Mouse (Mus musculus): ENCODE measurements around the gene Ror2.

Gene Ror2

DNA sequence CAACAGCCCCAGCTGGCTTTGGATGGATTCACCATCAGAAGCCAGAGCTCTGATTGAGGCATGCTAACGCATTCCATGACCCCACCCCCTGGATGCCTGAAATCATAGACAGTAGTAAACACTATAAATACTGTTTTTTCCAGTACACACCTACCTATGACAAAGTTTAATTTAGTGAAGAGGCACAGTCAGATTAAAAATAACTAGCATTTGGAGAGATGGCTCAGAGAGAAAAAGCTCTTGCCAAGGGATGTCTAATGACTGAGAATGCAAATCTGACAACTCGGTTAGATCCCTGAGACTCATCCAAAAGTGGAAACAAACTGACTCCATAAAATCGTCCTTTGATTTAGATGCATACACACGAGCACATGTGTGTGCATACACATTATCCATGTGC is 15.4 kb downstream of the Ror2 start:
- DNase-seq, result no peak

DNA sequence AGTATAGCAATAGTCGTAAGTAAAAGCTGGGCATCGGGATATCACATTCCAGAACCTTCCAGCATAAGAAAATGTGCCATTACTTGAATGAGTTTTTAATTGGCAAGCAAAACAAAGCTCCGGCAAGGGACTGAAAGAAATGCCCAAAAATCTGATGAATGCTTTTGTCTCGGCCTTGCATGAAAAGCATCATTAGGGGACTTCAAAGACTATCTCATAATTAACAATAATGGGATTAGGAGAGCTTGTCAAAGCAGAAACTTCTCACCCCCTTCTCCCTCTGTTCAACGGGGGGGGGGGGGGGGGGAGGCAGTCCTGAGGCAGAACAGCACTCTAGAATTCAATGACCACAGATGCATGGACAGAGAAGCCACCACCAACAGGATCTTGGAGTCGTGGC is 17.4 kb downstream of the Ror2 start:
- DNase-seq, result no peak

DNA sequence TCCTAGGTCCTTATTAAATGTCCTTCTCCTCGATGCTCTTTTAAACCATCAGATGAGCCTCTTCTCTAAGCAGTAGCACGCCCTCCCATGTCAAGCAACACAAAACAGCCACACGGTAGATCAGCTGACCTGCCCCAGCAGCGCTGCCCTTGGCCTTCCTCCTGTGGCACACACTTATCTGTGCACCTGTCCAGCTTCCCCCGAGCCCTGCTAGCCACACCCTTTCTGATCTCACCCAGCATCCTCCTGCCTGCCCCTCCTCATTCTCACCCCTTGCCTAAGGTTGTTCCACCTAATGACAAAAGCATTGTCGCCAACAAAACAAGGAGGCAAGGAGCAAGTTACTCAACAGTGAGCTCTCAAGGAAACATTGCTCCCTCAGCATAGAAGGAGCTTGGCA is 18.1 kb downstream of the Ror2 start:
- DNase-seq, result no peak

DNA sequence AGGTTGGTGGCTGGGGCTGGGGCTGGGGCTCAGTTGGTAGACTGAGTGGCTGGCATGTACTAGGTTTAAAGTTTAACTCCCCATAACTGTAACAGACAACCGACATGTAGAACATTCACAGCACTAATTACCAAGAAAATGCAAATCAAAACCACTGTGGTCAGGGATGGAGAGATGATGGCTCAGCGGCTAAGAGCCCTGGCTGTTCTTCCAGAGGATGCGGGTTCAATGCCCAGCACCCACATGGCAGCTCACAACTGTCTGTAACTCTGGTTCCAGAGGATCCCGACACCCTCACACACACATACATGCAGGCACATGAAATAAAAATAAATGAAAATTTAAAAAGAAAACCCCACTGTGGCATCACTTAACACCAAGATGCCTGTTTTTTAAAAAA is 18.8 kb downstream of the Ror2 start:
- no peak for DNase-seq

DNA sequence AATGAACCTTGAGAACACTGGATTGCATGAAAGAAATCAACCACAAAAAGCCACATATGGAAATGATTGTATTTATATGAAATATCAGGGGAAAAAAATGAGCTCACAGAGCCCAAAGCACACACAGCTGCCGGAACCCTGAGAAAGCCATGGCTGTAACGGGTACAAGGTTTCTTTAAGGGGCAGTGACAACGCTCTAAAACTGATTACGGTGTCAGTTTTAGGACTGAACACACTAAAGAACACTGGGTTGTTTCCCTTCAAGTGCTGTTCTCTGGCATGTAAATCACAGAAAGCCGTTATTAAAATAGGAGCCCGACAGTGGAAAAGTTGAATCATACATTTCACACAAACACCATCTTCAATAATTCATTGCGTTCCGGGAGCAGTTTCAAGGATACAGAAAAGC is 19.4 kb downstream of the Ror2 start:
- no peak for DNase-seq

DNA sequence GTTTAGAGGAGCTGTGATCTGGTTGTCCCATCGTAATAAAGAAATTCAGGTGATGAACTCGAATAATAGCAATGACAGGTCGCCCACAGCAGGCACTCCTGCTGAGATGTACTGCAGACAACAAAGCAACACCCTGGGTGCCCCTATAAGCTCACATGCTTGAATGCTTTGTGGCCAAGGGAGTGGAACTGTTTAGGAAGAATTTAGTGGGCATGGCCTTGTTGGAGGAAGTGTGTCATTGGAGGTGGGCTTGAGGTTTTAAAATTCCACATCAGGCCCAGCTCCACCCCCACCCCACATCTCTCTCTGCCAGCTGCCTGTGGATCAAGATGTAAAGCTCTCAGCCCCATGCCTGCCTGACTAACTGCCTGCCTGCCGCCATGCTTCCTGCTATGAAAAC is 21.0 kb downstream of the Ror2 start:
- no peak for DNase-seq

DNA sequence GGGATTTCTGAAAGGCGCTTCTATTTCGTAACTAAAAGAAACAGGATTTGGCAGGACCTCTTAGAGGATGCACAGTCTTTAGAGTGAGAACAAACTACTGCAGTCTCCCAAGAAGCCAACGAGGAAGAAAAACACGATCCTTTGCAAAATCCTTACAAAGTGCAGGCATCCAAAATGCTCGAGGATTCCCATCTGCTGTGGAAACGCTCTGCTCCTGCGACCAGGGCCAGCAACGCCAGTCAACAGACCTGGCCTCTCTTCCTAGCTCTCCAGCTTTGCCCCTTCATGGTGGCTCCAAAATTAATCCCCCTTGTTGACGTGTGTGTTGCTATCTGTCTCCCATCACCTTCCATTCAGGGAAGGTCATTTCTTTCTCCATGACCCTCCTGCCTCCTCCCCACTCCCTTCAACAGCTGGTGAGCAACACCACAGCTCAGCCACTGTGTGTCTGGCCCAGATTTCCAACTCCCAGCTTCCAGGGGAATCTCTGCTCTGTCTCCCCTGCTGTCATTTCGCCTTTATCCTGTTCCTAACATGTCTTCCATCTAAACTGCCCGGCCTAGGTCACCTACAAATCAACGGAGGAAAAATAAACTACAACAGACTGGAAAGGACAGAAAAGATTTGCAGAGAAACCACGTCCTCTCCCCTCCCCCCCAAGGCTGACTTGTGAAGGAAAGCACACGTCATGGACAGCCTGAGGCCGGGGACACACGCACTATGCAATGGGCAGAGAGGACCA is 23.2 kb downstream of the Ror2 start:
- DNase-seq, result no peak

DNA sequence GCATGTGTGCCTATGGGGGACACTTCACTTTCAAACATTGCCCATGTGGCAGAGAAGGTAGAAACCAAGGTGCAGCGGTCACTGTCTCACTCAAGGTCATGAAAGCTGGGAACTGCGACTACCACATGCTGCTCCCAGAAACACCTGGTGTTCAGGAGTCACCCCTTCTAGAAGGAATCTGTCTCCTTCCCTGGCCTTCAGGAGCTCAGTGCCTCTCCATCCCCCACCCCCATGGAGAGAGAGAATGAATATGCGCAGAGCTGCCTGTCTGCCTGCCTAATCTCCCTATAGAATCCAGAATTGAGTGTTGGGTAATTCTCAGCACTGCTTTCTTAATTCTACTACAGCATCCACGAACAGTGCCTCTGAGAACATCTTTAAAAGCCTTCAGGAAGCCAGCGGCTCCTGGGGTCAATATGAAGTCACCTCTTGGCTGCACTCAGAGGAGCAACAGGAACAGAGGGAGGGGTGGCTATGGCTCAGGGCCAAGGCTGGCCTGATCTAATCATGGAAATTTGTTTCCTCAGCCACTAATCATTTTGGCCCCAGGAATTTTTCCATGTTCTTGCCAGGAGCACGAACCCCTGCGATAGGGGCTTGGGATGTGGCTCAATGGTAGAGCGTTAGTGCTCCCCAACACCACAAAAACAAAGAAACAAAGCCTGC is 24.7 kb downstream of the Ror2 start:
- peak; percentile 65 for DNase-seq

DNA sequence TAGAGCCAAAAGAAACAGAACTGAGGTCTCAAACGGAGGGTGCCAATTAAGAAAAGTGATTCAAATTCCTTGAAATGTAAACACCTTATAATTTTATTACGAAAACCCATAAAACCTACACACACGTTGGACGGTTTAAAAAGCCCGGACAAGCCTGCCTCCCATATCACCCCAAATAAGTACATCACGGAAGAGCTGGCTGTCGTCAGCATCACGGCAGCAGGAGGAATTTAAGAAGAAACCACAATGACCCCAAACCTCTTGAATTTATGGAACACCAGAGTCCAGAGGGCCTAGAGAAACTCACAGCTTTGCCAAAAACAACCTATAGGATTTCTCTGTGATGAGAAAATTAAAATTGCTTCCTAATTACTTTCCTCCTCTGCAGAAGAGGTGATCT is 27.0 kb downstream of the Ror2 start:
- no peak for DNase-seq

DNA sequence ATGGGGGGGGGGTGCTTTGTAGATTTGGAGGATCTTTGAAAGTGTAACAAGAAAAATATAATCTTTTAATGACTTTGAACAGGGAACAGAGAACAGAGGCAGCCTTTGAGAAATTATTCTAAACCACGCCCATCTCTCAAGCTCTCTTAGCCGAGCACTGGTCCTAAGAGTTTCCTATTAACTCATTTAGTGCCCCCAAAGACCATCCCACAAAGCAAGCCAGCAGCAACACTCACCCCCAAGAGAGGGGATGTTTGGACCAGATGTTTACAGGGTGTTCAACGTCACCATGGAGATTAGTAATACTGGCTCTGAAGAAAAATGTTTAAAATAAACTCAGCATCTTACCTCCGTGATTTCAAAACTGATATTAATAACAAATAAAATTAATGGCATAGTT is 27.4 kb downstream of the Ror2 start:
- no peak for DNase-seq

DNA sequence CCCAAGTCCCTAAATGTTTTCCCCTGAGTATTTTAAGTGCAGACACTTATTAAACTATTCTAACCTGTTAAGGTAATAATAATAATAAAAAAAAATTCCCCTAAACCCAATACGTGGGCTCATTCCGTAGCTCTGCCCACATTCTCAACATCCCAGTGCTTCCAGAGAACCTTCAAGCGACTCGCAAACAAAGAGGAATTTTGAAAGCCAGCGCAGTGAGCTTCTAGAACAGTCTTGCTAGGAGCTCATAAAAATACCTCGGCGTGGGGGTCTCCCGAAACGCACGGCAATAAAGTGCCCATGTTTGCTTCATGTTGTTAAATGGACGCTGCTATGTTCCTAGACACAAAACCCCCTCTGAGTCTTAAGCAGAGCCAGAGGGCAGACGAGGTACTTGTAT is 32.7 kb downstream of the Ror2 start:
- no peak for DNase-seq

DNA sequence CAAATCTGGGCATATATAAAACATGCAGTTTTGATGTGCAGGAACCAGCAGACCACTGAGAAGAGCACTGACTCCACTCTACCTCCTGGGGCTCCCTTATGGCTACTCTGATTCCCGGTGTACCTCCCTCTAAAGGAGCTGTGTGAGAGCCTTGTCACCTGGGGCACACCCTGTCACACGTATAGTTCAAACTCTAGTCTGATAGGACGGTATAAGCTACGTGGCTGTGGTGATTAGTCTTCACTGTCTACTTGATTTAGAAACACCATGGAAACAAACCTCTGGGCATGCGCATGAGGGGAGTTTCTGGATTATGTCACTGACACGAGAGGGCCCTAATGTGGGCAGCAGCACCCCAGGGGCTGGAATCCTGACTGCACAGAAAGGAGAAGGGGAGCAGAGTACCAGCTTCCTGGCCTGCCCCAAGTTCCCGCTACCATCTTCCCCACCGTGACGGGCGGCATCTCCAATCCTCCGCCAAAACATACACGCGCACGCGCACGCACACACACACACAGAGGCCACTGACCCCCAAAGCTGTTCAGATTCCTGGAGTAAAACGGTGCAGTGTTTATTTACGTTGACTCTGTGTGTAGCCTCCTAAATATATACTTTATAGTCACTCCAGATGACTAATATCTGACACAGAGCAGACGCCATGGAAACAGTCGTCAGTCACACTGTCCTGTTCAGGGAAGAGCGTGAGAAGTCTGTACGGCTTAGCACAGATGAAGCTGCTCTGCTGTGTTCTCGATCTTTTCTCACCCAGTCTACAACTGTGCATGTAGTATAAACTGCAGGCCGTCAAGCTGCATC is 37.1 kb downstream of the Ror2 start:
- no peak for DNase-seq

DNA sequence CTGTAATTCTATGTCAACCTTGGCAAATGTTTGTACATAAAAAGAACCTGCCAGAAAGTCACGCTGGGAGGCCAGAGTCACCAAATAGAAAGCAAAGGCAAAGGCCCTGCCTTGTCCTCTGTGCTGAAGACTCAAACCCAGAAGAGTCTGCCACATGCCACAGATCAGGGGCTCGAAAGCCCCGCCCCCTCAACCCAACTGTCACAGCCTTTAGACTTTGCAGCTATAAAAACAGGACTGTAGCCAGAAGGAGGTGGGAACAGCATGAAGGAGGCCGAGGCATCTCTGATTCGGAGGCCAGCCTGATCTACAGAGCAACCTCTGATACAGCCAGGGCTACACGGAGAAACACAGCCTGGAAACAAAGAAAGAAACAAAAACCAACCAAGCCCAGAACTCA is 37.8 kb downstream of the Ror2 start:
- no peak for DNase-seq

DNA sequence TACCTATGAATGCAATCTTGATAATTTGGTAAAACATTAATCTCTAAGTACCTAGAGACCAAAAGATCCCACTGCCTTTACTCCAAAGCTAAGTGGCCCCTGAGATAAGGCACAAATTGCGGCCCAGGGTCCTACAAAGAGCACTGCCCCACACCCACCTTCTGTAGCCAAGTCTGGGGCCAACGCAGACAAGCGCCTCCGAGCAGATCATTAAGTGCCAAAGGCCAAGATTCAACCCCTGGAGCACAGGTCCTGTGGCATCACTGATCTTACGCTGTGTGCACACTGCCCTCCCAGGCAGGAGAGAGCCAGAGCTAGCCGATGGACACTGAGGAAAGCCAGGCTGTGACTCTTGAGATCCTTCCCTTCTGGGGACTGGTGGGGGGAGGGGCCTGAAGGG is 38.7 kb downstream of the Ror2 start:
- DNase-seq, result no peak

DNA sequence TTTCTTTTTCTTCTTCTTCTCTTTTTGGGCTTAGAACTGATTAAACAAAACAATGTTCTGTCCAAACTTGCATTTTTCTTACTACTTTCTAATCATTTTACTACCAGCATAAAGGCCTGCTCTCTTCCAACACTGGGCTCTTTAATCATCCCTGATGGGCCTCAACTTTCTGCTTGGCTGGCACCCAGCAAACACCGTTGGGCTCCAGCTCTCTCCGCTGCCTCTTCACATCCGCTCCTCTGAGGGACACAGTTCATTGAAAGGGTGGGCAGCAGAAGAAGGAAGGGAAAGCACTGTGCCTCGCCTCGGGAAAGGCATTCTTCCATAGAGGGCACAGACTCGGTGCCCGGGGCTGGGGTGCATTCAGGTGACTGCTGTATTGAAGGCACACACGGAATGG is 41.8 kb downstream of the Ror2 start:
- no peak for DNase-seq

DNA sequence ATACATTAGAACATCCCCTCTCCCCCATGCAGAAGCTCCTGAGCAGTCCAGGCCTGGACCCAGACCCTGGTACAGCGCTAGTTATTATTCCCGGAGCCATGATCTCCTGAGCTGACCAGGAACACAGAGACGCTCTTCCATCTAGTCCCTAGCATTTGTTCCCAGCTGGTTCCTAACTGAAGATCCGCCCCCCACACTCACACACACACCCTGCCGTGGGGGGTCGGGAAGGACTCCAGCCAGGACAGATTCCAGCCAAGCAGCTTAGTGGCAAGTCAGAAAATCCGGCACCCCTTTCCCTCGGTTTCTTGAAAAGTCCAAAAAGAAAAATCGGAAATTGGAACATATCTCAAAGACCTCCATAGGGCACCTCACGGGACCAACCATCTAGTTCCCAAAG is 48.5 kb downstream of the Ror2 start:
- DNase-seq, result no peak

DNA sequence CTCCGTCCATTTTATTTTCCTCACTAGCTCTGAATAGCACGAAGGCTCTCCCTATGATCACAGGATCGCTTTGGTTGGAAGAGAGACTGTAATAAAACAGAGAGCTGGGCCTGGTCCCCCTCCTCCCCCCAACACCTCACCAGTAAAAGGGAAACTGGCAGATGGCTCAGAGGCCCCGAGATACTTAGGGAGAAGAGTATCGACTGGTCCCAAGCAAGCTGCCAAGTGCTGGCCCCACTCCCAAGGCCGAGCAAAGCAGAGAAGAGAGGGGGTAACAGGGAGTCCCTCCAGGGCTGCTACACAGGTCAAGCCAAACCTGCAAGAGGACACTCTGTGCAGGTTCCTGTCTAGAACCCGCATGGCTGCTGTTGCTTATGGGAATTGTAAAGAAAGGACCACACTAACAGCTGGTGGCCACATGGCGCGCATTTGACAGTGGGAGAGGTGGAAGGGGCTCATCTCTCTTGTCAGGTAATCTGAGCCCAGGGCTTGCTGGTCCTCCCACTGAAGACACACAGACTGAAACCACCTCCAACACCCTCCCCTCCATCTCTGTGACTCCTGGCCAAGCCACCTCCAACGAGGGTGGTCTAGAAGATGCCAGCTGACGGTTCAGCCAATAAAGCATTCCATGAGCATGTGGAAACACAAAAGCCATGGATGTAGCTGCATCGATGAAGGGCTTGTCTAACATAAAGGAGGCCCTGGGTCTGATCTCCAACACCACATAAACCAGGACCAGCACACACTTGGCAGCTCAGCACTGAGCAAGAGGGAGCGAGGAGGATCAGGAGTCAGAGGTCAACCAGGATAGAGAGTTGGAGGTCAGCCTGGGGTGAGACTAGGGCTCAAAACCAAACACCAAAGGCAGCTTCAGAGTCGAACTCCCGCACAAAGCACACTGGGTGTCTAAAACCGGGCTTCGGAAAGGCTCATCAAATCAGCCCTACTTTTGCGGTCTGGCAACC is 49.2 kb downstream of the Ror2 start:
- DNase-seq, result no peak

DNA sequence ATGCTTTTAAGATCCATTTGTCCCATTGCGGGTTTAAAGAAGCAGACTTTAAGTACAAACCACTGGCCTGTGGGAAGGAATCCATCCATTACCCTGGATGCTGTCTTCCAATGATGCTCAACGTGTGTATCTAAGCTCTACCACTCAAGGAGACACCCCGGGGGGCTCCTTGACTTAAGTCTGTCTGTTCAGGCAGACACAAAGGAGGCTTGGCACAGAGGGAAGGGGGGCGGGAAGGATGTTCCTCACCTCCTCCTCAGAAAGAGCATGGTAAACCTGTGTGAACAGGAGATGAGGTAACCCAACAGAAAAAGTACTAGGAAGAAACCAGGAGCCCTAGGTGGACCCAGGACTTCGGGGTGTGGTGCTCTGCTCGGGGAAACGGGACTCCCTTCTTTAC is 50.0 kb downstream of the Ror2 start:
- no peak for DNase-seq

DNA sequence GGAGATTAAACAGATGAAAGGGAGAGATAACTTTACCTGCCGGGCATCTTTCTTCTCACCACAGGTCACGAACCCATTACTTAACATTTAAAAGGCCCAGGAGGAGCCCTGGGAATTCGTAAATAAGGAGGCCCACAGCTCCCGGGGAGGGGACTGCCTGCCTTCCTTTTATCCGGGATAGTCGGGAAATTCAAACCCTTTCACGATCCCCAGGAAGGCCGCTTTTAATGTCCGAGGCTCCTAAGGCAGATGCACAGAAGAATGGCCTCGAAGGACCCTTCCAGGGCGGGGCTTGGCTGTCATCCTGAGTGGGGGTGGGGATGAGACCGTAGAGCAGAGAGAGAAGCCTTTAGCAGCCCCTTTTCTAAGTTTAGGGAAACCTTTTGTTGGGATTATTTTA is 51.1 kb downstream of the Ror2 start:
- no peak for DNase-seq

DNA sequence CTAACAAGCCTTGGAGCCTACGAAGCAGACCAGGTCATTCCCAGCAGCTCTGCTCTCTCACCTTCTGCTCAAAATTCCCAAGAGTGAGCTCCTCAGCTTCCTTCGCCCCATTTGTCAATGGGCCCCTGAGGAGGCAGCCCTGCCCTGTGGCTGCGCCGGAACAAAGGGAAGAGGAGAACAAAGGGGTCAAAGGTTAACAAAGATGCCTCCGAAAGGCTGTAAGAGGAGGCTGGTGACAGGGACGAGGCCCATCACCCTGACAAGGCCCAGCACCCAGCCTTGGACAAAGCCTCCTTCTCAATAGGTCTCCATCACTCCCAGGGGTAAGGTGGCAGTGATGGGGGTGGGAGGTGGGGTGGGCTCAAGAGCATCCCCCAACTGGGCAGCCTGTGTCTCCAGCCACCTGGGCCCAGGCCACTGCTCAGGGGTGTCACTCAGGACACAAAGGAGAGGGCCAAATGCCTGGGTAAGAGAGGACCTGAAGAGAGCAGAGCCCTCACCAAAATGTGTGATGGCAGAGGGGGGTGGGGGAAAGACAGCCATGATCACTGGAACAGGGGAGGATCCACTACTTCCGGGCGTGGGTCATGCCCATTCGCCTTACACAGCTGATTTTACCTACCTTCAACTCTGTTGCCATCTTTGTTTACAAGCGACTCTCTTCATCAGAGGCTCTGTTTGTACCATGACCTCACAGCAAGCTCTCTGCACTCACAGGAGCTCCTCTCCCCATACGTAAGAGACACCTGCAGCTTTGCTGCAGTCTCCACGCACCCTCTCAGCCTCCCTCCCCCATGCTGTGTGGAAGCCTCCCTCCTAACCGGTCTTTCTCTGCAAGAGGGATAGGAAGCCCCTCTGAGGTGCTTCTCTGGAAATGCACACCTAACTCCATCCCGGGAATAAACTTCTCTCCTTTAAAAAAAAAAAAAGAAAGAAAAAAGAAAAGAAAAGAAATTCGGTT is 51.8 kb downstream of the Ror2 start:
- DNase-seq, result no peak

DNA sequence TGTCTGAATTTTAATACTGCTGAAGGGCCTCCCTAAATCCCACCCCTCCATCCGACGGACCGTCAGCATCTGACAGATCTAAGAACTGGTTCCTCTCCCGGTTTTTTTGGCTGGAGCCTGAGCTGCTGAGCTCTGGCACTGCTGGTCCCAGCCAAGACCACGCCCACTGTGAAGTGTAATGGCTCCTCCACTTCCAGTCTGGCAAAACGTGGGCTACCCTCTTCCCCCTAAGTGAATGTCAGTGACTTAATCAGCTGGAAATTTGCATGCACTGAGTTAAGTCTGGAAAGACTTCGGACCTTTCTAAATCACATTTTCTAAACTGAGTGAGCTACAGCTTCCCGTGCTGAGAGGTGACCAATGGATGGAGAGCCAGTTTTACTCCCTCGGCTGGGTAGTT is 52.5 kb downstream of the Ror2 start:
- no peak for DNase-seq

DNA sequence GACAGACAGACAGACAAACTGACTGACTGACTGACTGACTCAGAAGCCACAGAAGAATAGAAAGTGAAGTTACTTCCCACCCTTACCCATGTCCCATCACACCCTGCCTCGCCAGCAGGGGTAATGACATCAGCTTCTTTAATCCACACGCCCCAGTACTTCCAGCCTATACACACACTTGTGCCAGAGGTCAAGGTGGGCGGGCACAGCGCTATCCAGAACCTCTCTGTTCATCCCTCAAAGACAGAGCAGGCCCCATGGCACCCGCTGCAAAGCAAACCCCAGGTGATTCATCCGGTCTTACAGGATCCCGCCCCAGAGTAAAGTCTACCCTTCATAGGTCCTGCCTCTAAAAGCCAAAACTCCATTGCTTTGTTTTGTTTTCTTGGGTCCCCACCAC is 53.5 kb downstream of the Ror2 start:
- no peak for DNase-seq

Data from kidney, adult 18-20 months (tissue).